Mouse (Mus musculus) forebrain, embryonic 12.5 days (tissue): ENCODE results near the gene Ccdc162. TPM values are rescaled to one million over a fixed set of nuclear protein-coding genes. Genes with fewer than 3 reads are reported as not detected.
A peak's percentile ranks its signal among the peaks of the same experiment; 100 is the strongest.

Experiments
- ATAC-seq: fragments of 200-750 bp; cut with Nextera tagmentation; 2 replicates; pipeline ENCODE4 v1.8.0; 2017; ENCODE audit warnings: moderate TSS enrichment; ENCODE audit not compliant: low FRiP score
- H3K27ac ChIP-seq: fragments of 300-500 bp; sonication (generic); 2 replicates; pipeline ENCODE4 v1.5.1; 2016; ENCODE audit warnings: mild to moderate bottlenecking
- H3K27me3 ChIP-seq: fragments of 300-500 bp; sonication (generic); 2 replicates; pipeline ENCODE4 v1.6.1; 2016; ENCODE audit warnings: mild to moderate bottlenecking
- H3K36me3 ChIP-seq: fragments of 300-500 bp; sonication (generic); replicated peaks from 2 replicates; pipeline ENCODE4 v1.6.1; 2016; ENCODE audit warnings: mild to moderate bottlenecking
- H3K4me1 ChIP-seq: fragments of 300-500 bp; sonication (generic); 2 replicates; pipeline ENCODE4 v1.6.1; 2016
- H3K4me2 ChIP-seq: fragments of 300-500 bp; sonication (generic); 2 replicates; pipeline ENCODE4 v1.6.1; 2016; ENCODE audit warnings: mild to moderate bottlenecking, moderate library complexity
- H3K4me3 ChIP-seq: fragments of 300-500 bp; sonication (generic); replicated peaks from 2 replicates; pipeline ENCODE4 v1.5.1; 2016; ENCODE audit warnings: mild to moderate bottlenecking
- H3K9ac ChIP-seq: fragments of 300-500 bp; sonication (generic); 2 replicates; pipeline ENCODE4 v1.6.1; 2016; ENCODE audit warnings: mild to moderate bottlenecking
- H3K9me3 ChIP-seq: fragments of 300-500 bp; sonication (generic); 2 replicates; pipeline ENCODE4 v1.6.1; 2016
- WGBS: fragments of 180-500 bp; shearing (Covaris S2); methylation state at CpG from one replicate; pipeline ENCODE4 v1.1.7; 2016; 5-methylcytosine and 5-hydroxymethylcytosine counted together
- microRNA-seq: library from miRNA; unstranded; fragments of <30 nt; microRNA quantifications from one replicate; pipeline ENCODE4, GENCODE M21; 2017
- polyA plus RNA-seq: library from polyadenylated mRNA; unstranded; fragments of >200 nt; fragmentation: Nextera tagmentation; extraction: Ambion mirVana; gene quantifications from 2 replicates; pipeline ENCODE4 v1.2.1, GENCODE M21; 2016

Gene Ccdc162
- polyA plus RNA-seq, 1 experiment from 2014 or later, result 0.31 TPM

DNA sequence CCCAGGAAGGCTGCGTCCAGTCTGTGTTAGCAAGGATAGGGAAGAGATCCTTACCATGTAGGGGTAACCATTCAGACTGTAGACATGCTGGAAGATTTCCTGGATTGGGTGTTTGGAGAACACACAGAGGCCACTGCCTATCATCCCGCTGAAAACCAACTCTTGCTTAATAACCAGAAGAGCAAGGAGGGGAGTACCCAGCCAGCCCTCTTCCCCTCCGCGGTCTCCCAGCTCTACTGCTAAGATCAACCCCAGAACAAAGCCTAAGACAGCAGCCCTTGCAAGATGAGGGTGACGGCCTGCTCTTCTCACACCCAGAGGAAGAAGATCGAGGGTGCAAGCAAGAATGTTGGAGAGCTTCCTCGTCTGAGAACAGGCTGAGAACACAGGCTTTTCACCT lies 227.6 kb downstream of the Ccdc162 start:
- WGBS, result 60% methylated on average over 7 of the region's 7 CpGs
- H3K4me3 ChIP-seq, result peak overlapping the region; percentile 63
- ATAC-seq, result no peak
- H3K36me3 ChIP-seq, result peaks cover 47% of the 10 kb centered on the region
- H3K27ac ChIP-seq, result no peak overlapping the region
- peak overlapping the region; percentile 68 for H3K9ac ChIP-seq
- H3K4me1 ChIP-seq, result peaks cover 34% of the 10 kb centered on the region
- no peaks in the 10 kb centered on the region for H3K27me3 ChIP-seq
- no peaks in the 10 kb centered on the region for H3K9me3 ChIP-seq
- peak overlapping the region; percentile 98 for H3K4me2 ChIP-seq

Small RNA genes lying within 50 kb of the gene (microRNA-seq; reads per million reads assigned to microRNA genes)
- gene Mir3473b, result not detected

Other genes with a start within 250 kb of the Ccdc162 start
- 48.8 and 50.3 TPM in 2 replicates for gene Mical1, start 240.3 kb downstream of the Ccdc162 start, polyA plus RNA-seq
- 52.2 and 52.3 TPM in 2 replicates for gene Smpd2, start 226.3 kb downstream of the Ccdc162 start, polyA plus RNA-seq
- gene Ppil6, start 226.2 kb downstream of the Ccdc162 start, polyA plus RNA-seq, result 1.1 and 1.7 TPM in 2 replicates
- gene Cd164, start 197.2 kb downstream of the Ccdc162 start, polyA plus RNA-seq, result 104 and 110 TPM in 2 replicates
- 21.9 and 26.0 TPM in 2 replicates for gene Cep57l1, start 93.2 kb upstream of the Ccdc162 start, polyA plus RNA-seq
- gene Sesn1, start 93.3 kb upstream of the Ccdc162 start, polyA plus RNA-seq, result 29.0 and 34.0 TPM in 2 replicates